Mouse (Mus musculus) kidney, postnatal 0 days (tissue): ENCODE results near the gene Olfr320. TPM values are rescaled to one million over a fixed set of nuclear protein-coding genes. Genes with fewer than 3 reads are reported as not detected.

Experiments
- ATAC-seq: fragments of 200-750 bp; cut with Nextera tagmentation; replicated peaks from 2 replicates; pipeline ENCODE4 v1.8.0; 2017; ENCODE audit warnings: low read depth, moderate number of reproducible peaks, moderate TSS enrichment, moderate library complexity; ENCODE audit not compliant: low FRiP score
- DNase-seq: peaks from one replicate; pipeline ENCODE4 v3.0.0-alpha.2; 2016; ENCODE audit warnings: low spot score
- H3K27ac ChIP-seq: fragments of 300-500 bp; sonication (generic); 2 replicates; pipeline ENCODE4 v1.5.1; 2014; ENCODE audit warnings: mild to moderate bottlenecking
- H3K27me3 ChIP-seq: fragments of 300-500 bp; sonication (generic); 2 replicates; pipeline ENCODE4 v1.6.1; 2014; ENCODE audit warnings: low read length, mixed read lengths; ENCODE audit not compliant: insufficient read depth
- H3K36me3 ChIP-seq: fragments of 300-500 bp; sonication (generic); 2 replicates; pipeline ENCODE4 v1.6.1; 2014; ENCODE audit warnings: low read length, mixed read lengths; ENCODE audit not compliant: insufficient read depth
- H3K4me1 ChIP-seq: fragments of 300-500 bp; sonication (generic); replicated peaks from 2 replicates; pipeline ENCODE4 v1.6.1; 2014; ENCODE audit warnings: antibody characterized with exemption, low read length, mixed read lengths; ENCODE audit not compliant: insufficient read depth
- H3K4me2 ChIP-seq: fragments of 300-500 bp; sonication (generic); 2 replicates; pipeline ENCODE4 v1.6.1; 2014; ENCODE audit warnings: mild to moderate bottlenecking, low read length, moderate library complexity, mixed read lengths
- H3K4me3 ChIP-seq: fragments of 300-500 bp; sonication (generic); replicated peaks from 2 replicates; pipeline ENCODE4 v1.5.1; 2014; ENCODE audit warnings: low read depth, low read length
- H3K9ac ChIP-seq: fragments of 300-500 bp; sonication (generic); 2 replicates; pipeline ENCODE4 v1.6.1; 2014; ENCODE audit warnings: low read depth, low read length
- H3K9me3 ChIP-seq: fragments of 300-500 bp; sonication (generic); replicated peaks from 2 replicates; pipeline ENCODE4 v1.6.1; 2016; ENCODE audit warnings: low read length, inconsistent platforms, mixed read lengths
- CTCF ChIP-seq: IDR thresholded peaks from 2 replicates; pipeline ENCODE4 v1.5.1; 2016; ENCODE audit warnings: antibody characterized with exemption, low read depth, mild to moderate bottlenecking, moderate library complexity
- WGBS: fragments of 180-500 bp; shearing (Covaris S2); extraction: QIAGEN DNeasy Blood & Tissue Kit; methylation state at CpG from one replicate; pipeline ENCODE4 v1.1.7; 2014; 5-methylcytosine and 5-hydroxymethylcytosine counted together
- polyA plus RNA-seq: library from polyadenylated mRNA; unstranded; fragments of >200 nt; fragmentation: Nextera tagmentation; extraction: Ambion mirVana; gene quantifications from 2 replicates; pipeline ENCODE4 v1.2.1, GENCODE M21; 2015

The Olfr320 gene
- not detected in 2 replicates for polyA plus RNA-seq

- no peak for TF ChIP-seq CTCF
- 90% methylated on average over 1 of the region's 1 CpGs for WGBS
- Histone ChIP-seq H3K9ac (no peak within 1 kb of the TSS), H3K4me3 (no peak within 1 kb of the TSS), H3K4me1 (no peaks in the 10 kb centered on the region), H3K9me3 (no peaks in the 10 kb centered on the region), H3K27ac (no peak within 1 kb of the TSS), H3K4me2 (no peak within 1 kb of the TSS), H3K36me3 (no peaks in the 10 kb centered on the region), H3K27me3 (no peaks in the 10 kb centered on the region)
- DNase-seq (no peak), ATAC-seq (no peak)
Measured at GRCm38 (mm10) chr11:58680799-58681198, at the start of gene Olfr320. Gene Olfr320 (plus strand): TSS chr11:58681099.

GRCm38 (mm10) chr11:58634878-58635277 is 46.0 kb upstream of the Olfr320 start:
- Histone ChIP-seq H3K9me3 (no peaks in the 10 kb centered on the region), H3K4me2 (no peak overlapping the region), H3K4me3 (no peak overlapping the region), H3K9ac (no peak overlapping the region), H3K4me1 (no peaks in the 10 kb centered on the region), H3K36me3 (no peaks in the 10 kb centered on the region), H3K27ac (no peak overlapping the region), H3K27me3 (no peaks in the 10 kb centered on the region)
- WGBS: 61% methylated on average over 4 of the region's 4 CpGs
- no peak for TF ChIP-seq CTCF
- no peak for ATAC-seq
- no peak for DNase-seq

- Histone ChIP-seq H3K9me3 (no peaks in the 10 kb centered on the region), H3K4me3 (no peak overlapping the region), H3K4me1 (no peaks in the 10 kb centered on the region), H3K4me2 (no peak overlapping the region), H3K36me3 (no peaks in the 10 kb centered on the region), H3K27me3 (0 out of 2 replicates have a peak, but pooled peaks cover 10% of the 10 kb centered on the region), H3K9ac (no peak overlapping the region), H3K27ac (no peak overlapping the region)
- DNase-seq (peak; percentile 73), ATAC-seq (no peak)
- 24% methylated on average over 4 of the region's 4 CpGs for WGBS
- peak; percentile 78 for TF ChIP-seq CTCF
Measured at GRCm38 (mm10) chr11:58636376-58636977, 44.4 kb upstream of the Olfr320 start.

GRCm38 (mm10) chr11:58638176-58638701 is 42.7 kb upstream of the Olfr320 start:
- no peak overlapping the region for H3K4me3 ChIP-seq
- ATAC-seq (no peak), DNase-seq (no peak)
- no peak overlapping the region for H3K9ac ChIP-seq
- TF ChIP-seq CTCF: no peak
- WGBS: 36% methylated on average over 7 of the region's 7 CpGs
- no peaks in the 10 kb centered on the region for H3K36me3 ChIP-seq
- no peaks in the 10 kb centered on the region for H3K4me1 ChIP-seq
- H3K27ac ChIP-seq: no peak overlapping the region
- H3K9me3 ChIP-seq: no peaks in the 10 kb centered on the region
- H3K4me2 ChIP-seq: no peak overlapping the region
- H3K27me3 ChIP-seq: 0 out of 2 replicates have a peak, but pooled peaks cover 10% of the 10 kb centered on the region

GRCm38 (mm10) chr11:58640272-58640867 is 40.5 kb upstream of the Olfr320 start, which contains the start of gene Trim58:
Gene Trim58 (plus strand): TSS chr11:58640465.
- H3K4me2 ChIP-seq: peak within 1 kb of the TSS; percentile 57
- DNase-seq: peak; percentile 34
- peak within 1 kb of the TSS; percentile 20 for H3K4me3 ChIP-seq
- H3K9ac ChIP-seq: peak within 1 kb of the TSS; percentile 18; the same call in 1 of the 2 replicates
- 4% methylated on average over 34 of the region's 34 CpGs for WGBS
- no peak; the same call in 1 of the 2 replicates for ATAC-seq
- H3K9me3 ChIP-seq: no peaks in the 10 kb centered on the region
- H3K4me1 ChIP-seq: no peaks in the 10 kb centered on the region
- H3K36me3 ChIP-seq: no peaks in the 10 kb centered on the region
- no peak for TF ChIP-seq CTCF
- no peak within 1 kb of the TSS for H3K27ac ChIP-seq
- H3K27me3 ChIP-seq: 0 out of 2 replicates have a peak, but pooled peaks cover 10% of the 10 kb centered on the region

GRCm38 (mm10) chr11:58641057-58641456 is 39.8 kb upstream of the Olfr320 start:
- H3K4me1 ChIP-seq: no peaks in the 10 kb centered on the region
- no peak overlapping the region for H3K9ac ChIP-seq
- H3K4me2 ChIP-seq: peak overlapping the region; percentile 57; the same call in 1 of the 2 replicates
- H3K27me3 ChIP-seq: 0 out of 2 replicates have a peak, but pooled peaks cover 10% of the 10 kb centered on the region
- H3K9me3 ChIP-seq: no peaks in the 10 kb centered on the region
- WGBS: 26% methylated on average over 14 of the region's 14 CpGs
- H3K27ac ChIP-seq: no peak overlapping the region
- no peak for ATAC-seq
- H3K36me3 ChIP-seq: no peaks in the 10 kb centered on the region
- H3K4me3 ChIP-seq: 0 out of 2 replicates have a peak overlapping the region, but pooled peaks have one; percentile 20
- TF ChIP-seq CTCF: no peak
- DNase-seq: no peak
